Mouse (Mus musculus) left cerebral cortex, postnatal 25 days (tissue): ENCODE data around the gene Retreg1. TPM values are rescaled to one million over a fixed set of nuclear protein-coding genes. Genes with fewer than 3 reads are reported as not detected.

Experiments
- DNase-seq, 2 experiments: peaks; one replicate each; pipeline ENCODE4 v3.0.0; 2022; ENCODE audit warnings: low spot score in 2 of 2, mixed read lengths in 1 of 2
- intact Hi-C: fragments of 180-260 bp; cut with DNase I; formaldehyde crosslinking; loops from one replicate; pipeline ENCODE4 v1.15.1; 2025
- total RNA-seq, 2 experiments: library from RNA; stranded (reverse); gene quantifications; 2 replicates each; pipeline ENCODE4 v1.2.3; 2021

Retreg1 gene
- total RNA-seq, 2 experiments from 2014 or later = 34.1 to 34.3 TPM

DNA sequence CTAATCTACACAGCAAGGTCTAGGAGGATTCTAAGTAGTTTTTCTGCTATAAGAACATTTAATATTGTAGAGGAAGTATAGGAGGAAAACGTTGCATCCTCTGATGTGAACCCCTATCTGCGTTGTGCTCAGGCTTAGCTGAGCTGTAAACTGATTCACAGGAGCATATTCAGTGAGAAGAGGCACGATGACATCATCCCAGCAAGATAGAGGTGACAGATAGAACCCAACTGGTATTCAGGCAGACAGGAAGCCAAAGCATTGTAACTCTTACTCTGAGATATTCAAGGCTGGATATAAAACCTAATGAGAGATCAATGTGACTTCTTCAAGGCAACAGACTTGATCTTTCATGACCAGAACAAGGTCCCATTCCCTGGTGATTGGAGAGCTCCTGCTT, 20.3 kb upstream of the Retreg1 start:
- no peak for DNase-seq
- intact Hi-C loops = no loop called here

DNA sequence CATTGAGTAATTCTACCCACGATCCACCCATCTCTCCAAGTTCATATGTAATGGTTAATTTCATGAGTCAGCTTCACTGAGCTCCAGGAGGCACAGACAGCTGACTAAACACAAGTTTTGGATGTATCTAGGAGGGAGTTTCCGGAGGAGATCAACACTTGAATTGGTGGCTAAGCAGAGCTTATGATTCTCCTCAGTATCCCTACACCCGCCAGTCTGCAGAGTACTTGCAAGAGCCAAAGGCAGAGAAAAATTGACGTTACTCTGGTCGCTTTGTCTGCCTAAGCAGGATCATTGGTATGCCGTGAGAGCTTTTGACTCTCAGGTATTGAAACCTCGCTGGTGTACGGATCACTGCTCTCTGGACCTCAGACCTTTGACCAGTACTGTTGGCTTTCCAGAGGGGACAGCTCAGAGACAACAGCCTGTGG, 16.4 kb upstream of the Retreg1 start:
- intact Hi-C loops = loop anchor here (1.0 kb wide), 1 partner anchor 17 kb away; the partner anchor contains the start of gene Retreg1
- DNase-seq = peak in 1 of 2 experiments; percentile 77

DNA sequence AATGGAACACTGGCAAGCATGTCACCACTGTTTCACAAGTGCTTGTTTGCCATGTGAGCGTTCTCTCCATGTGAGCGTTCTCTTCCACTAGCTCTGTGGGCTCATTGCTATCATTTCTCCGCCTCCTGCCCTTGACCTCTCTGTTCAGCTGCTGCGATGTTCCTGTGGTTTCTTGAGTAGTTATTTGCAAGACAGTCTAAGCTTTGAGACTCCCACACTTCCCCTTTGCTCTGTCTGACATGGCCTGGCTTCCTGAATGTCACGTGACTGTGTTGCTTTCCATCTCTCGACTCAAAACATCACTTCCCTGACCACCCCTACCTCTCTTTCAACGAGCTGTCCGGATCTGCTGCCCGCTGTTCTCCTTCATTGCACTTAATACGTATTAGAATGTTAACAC, 14.5 kb upstream of the Retreg1 start:
- intact Hi-C loops = no loop called here
- no peak for DNase-seq

DNA sequence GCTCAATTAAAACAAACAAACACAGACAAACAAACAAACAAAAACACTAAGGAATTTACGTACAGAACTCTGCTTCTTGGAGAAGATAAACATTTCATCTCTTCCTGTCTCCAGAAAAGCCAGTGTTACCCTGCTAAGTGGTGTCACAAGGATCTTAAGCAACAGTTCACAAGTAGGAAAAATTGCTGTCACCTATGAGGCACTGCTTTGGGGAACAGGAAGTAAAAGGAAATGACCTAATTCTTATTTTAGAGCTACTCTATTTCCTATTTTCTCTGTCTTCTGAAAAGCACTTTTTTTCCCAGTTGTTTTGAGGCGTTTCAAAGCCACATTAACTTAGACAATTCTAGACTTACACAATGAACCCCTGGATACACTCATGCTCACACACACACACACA, 12.6 kb upstream of the Retreg1 start:
- no peak for DNase-seq
- intact Hi-C loops = no loop called here

DNA sequence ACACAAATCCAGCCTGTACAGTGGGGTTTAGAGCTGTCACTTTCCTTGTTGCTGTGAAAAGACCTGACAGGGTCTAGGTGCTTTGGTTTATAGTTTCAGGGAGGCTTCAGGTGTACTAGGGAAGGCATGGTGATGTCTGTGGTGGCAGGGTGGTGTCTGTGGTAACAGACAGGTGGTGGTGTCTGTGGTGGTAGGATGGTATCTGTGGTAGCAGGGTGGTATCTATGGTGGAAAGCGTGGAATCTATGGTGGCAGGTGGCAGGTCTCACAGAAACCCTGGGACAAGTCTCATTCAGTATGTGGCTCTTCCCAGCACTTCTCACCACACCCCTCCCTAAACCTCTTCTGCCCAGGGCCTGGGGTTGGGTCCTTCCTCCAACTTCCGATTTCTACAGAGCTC, 8.7 kb upstream of the Retreg1 start:
- intact Hi-C loops = no loop called here

DNA sequence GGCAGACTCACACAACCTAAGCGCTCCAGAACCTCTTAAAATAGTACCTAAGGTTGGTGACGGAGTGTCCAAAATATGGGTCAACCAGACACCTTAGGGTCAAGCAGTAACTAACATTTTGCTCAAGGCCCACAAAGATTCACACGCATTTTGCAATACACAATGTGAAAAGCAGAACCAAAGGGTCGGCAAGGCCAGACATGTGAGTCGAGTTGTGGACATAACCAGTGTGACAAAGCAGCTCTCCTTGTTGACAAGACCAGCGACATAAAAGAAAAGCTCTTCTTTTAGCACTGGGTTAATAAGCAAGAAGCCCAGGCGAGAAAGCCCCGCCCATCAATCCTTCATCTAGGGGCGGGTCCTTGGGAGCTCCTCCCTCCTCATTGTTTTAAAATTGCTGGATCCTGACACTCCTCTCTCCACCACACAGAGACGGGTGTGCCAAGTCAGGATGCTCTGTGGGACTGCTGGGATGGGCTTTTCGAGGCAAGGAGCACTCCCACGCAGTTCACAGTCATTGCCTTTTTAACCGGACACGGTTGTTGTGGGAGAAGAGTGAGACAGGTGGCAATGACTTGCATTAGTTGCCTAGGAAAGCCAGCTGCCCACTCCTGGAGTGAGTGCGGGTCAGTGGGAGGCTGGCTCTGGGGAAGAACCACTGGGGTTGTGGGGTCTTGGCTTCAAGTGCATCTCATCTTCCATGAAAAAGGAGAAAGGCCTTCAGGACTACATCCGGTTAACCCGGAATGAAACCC, 7.9 kb upstream of the Retreg1 start:
- no peak for DNase-seq
- intact Hi-C loops = no loop called here

More for the DNA sequence above, 8.7 kb upstream of the Retreg1 start:
- no peak for DNase-seq

DNA sequence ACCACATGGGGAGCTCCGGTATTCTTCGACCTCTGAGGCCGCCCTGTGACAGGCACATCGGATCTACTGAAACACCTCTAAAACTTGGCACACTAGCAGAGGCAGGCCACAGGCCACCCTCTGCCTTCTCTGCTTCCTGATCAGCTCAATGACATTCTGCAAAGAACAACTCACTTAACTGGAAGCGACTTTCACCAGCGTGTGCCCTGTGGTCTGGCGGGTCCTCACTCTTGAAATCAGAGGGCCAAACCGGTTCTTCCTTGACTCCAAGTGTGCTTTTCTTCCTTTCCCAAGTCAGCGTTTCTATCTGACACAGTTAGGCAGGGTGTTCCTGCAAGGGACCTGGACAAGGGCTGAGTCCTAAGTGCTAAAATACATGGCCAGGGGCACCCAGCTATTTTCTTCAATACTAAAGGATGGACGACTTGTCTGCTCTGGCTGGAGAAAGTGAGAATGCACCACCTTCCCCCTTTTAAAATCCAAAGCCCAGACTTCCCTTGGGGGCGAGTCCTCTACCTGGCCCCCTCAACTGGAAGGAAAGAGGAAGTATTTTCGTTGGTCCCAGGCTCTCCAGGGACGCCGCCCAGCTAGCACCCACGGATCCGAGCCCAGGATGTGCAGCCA, 406 bp upstream of the Retreg1 start:
- intact Hi-C loops = loop anchor here (1.0 kb wide), 1 partner anchor 16 kb away; no protein-coding TSS in a partner anchor
- DNase-seq = no peak

DNA sequence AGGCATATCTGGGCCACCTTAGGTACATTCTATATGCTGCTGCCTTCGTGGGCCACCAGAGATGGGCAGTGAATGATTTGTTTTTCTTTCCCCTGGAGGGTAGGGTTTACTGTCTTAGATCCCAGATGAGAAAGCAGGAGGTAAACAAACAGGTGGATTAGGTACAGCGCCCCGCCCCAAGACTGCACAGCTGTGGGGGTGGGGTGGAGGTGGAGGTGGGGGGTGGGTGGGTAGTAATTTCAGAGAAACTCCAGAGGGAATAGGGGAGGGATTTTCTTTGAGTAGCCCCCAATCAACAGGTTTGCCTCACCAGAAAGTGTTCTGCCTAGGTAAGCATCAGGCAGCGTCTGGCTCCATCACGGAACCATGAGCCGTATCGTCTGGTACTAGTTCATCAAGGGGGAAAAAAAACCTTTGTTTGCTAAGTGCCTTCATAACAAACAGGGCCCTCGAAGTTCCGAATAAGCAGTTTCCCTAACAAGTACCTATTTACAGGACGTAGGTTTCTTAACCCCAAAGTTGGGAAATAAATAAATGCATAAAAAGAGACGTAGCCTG, 1.1 kb downstream of the Retreg1 start:
- intact Hi-C loops = no loop called here
- DNase-seq = no peak

DNA sequence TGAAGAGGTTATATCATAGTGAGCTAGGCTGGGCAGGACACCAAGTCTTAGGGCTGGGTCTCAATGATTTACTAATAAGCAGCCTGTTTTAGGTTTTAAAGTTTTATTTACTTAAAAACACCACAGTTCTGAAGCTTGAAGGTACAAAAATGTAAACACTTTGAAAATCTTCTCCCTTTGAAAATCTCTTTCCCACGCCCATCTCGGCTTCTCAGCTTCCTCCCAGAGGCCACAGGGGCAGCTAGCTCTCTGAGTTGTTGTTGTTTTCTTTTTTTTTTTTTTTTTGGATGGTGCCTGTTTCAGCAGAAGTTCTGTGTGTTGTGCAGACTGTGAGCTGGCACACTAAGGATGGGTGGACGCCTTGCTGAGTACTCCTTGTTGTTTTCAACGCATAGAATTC, 1.8 kb downstream of the Retreg1 start:
- no peak for DNase-seq
- intact Hi-C loops = no loop called here

DNA sequence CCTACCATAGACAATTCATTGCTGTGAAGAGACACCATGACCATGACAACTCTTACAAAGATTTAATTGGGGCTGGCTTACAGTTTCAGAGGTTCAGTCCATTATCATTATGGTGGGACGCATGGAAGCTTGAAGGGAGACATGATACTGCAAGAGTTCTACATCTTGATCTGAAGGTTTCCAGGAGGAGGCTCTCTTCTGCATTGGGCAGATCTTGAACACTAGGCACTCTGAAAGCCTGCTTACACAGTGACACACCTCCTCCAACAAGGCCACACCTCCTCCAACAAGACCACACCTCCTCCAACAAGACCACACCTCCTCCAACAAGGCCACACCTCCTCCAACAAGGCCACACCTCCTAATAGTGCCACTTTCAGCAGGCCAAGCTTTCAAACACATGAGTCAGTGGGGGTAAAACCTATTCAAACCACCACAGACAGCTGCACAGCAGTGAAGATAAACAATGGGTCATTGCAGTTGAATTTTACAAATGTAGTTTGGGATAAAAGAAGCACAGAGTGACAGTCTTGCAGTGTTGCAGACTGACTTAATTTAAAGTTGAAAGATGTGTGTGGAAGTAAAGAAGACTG, 4.7 kb downstream of the Retreg1 start:
- intact Hi-C loops = no loop called here
- DNase-seq = no peak

DNA sequence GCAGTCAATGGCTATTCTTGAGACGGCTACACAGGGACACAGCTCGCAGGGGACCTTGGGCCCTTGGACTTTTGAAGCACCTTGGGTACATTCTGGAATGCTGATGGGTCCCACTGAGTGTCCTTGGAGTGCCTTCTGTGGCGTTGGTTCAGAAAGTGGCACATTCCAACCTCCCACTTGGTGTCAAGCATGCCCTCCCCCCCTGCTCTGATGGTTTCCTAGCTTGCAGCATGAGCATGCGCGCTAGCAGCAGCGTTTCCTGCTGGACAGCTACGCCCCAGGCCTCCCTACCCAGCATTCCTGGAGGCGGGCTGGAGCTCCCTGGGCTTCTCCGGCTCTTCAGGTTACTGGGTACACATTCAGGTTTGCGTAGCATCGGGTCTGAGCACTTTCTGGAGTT, 7.6 kb downstream of the Retreg1 start:
- intact Hi-C loops = no loop called here

DNA sequence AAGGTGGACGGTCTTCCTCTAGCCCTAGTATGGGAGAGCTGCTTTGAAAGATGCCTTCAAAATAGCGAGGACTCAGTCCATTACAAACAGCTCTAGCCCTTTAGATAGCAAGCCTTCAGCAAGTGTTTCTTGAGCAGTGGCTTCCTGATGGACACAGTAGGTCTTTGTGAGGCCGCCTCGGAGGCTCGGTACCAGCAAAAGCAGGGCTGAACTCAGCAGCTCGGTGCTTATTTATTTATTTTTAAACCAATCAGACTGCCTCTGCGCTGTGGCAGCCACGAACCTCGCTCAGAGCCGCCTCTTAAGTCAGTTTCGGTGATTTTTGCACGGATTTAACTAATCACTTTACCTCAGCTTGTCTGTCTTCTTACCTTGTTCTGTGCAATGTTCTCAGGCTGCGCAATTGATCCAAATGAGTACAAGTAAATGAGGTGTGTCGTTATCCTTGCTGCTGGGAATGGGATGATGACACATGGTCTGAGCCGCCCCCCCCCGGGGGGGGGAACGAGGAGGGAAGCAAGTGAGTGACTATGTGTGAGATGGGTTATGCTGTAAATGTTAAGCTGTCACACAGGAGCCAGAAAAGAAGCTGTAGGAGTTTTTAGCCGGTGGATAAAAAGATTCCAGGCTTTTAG, 11.4 kb downstream of the Retreg1 start:
- intact Hi-C loops = no loop called here

More for the DNA sequence above, 7.6 kb downstream of the Retreg1 start:
- no peak for DNase-seq

DNA sequence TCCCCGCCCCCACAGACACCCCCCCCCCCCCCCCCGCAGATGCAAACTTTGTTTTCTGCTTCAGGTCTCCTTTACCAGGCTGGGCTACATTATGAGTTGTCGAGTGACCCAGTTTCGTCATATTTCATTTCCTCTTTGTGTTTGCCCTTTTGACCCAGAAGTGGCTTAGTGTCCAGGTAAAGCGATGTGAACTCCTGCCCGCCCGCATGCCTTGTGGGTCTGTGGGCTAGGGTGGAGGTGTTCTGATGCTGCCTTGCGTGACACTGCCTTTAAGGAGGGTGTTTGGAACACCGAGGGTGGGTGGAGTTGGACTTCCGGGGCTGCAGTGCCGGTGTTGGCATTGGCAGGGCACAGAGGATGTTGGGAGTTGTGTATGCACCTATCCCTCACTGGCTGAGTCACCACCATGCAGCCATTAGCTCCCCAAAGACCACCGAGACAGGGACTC, 15.7 kb downstream of the Retreg1 start:
- no peak for DNase-seq
- intact Hi-C loops = no loop called here

More for the DNA sequence above, 11.4 kb downstream of the Retreg1 start:
- peak in 1 of 2 experiments; percentile 44 for DNase-seq

DNA sequence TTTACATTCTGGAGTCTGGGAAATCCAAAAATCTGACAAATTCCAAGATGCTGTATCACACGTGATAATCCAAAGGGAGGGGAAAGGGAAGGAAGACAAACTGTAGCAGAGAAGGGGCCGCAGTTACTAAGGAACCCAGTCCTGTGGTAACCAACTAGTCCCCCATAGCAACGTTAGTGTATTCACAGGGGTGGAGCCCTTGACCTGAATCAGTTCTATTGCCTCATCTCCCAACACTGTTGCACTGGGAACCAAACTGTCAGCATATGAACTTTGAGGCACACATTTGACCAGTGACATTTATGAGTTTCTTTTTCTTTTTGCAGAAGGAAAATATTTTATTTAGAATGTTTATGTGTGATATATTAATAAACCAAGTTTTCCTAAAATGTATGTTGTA, 16.5 kb downstream of the Retreg1 start:
- DNase-seq = no peak
- intact Hi-C loops = no loop called here

DNA sequence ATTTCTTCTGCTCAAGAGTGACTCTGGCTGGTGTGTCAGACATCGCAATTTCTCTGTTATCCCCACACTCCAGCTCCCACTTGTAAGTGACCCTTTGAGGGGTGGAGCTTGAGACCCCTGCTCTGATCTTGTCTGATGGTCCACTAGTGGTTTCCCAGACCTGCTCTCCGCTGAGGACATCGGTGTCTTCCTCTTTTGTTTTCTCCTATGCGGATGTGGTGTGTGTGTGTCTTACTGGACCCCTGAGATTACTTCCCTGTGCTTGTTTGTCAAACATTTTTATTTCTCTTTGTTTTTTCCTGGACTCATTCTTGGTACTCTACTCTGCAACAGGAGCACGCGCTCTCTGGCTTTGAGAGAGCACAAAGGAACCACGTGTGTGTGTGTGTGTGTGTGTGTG, 18.9 kb downstream of the Retreg1 start:
- intact Hi-C loops = no loop called here
- no peak for DNase-seq

DNA sequence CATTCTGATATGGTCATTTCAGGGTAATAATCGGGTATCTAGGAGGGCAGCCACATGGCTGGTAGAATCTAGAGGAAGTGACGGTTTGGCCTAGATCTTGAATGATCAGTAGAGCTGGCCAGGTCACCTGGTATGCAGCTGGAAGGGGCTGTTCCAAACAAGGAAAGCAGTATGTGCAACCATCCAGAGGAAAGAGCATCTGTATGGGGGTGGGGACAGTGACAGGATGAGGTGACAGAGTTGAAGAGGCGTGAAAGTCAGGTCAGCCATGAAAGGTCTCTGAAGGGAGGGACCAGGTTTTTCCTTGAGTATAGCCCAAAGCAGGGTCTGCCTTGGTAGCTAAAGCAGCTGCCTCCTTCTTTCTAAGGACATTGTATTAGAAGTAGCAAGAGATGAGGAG, 22.6 kb downstream of the Retreg1 start:
- no peak for DNase-seq
- intact Hi-C loops = no loop called here

DNA sequence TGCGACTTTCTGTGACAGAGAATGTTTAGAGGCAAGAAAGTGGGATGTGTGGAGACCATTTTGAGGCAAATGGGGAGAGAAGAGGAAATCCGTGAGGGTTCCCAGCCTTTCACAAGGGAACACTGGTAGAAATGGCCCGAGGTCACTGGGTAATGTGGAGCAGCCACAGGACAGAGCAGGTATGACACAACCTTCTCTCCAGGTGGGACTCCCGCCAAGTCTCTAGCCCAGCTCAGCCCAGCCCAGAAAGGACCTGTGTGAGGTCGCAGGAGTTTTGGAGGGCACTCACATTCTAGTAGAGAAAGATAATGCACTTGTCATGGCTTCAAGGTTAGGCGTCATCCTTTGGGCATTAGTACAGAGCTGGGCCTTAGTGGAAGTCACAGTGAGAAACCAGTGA, 23.1 kb downstream of the Retreg1 start:
- DNase-seq = no peak
- intact Hi-C loops = no loop called here

DNA sequence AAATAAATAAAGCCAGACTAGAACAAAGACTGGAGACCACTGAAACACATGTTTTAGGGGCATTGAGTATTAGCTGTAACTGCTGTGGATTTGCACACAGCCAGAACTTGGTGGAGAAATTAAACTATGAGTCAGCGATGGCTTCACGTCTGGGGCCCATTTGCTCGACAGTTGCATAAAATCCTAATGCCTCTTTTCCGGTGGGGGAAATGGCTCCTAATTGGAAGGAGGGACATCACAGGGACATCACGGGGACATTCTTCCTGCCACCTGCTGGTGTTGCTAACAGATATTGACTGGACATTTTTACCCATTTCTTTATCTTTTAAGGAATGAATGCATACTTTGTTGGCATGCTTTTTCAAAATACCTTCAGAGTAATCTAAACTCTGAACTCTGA, 26.1 kb downstream of the Retreg1 start:
- DNase-seq = no peak
- intact Hi-C loops = no loop called here

DNA sequence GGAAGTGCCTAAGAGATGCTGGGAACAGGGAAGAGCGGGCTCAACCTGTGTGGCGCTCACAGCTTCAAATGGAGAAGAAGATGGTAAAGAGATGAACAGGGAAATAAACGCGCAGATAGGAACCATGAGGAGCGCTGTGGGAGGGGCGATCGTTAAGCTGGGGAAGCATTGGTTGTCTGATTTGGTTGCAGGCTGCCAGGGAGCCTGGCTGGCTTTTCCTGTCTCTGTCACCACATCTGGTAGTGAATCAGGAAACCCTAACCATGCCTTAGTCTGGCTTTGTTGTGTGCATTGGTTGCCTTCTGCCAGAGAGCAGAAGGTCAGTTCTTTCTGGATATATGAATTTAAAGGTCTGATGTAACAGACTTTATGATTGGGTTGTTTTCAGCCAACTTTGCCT, 28.5 kb downstream of the Retreg1 start:
- no peak for DNase-seq
- intact Hi-C loops = no loop called here

DNA sequence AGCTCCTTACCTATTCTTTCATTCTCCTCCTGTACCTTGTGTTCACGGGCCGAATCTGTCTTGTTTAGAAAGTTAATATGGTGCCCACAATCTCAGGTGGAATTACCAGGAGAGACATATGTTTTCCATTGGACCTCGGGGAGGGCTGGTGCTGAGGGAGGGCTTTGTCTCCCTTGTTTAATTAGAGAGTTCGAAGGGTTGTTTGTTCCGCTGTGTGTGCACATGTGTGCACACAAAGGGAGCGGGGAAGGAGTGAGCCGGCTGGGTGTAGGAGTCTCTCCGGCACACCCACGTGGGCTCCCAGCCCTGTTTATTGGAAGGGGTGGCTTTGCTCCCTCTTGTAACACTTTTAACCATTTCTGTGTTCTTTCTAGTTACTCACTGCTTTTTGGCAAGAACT, 29.1 kb downstream of the Retreg1 start:
- intact Hi-C loops = no loop called here
- DNase-seq = no peak
